Mouse (Mus musculus) heart, embryonic 16.5 days (tissue): ENCODE data around the gene Ptpn3. TPM values are rescaled to one million over a fixed set of nuclear protein-coding genes. Genes with fewer than 3 reads are reported as not detected.

ENCODE experiments used
- ATAC-seq: fragments of 200-750 bp; cut with Nextera tagmentation; replicated peaks from 2 replicates; pipeline ENCODE4 v1.8.0; 2017; ENCODE audit warnings: moderate number of reproducible peaks; ENCODE audit not compliant: insufficient read depth, low FRiP score; ENCODE audit errors: extremely low read depth
- H3K27ac ChIP-seq: fragments of 300-500 bp; sonication (generic); 2 replicates; pipeline ENCODE4 v1.5.1; 2014; ENCODE audit warnings: mild to moderate bottlenecking, low read length, control low read depth, moderate library complexity
- H3K27me3 ChIP-seq: fragments of 300-500 bp; sonication (generic); 2 replicates; pipeline ENCODE4 v1.6.1; 2014; ENCODE audit warnings: low read length, mixed read lengths; ENCODE audit not compliant: control insufficient read depth, insufficient read depth
- H3K36me3 ChIP-seq: fragments of 300-500 bp; sonication (generic); 2 replicates; pipeline ENCODE4 v1.6.1; 2014; ENCODE audit not compliant: control insufficient read depth, insufficient read depth
- H3K4me1 ChIP-seq: fragments of 300-500 bp; sonication (generic); 2 replicates; pipeline ENCODE4 v1.6.1; 2014; ENCODE audit warnings: low read length, mixed read lengths; ENCODE audit not compliant: control insufficient read depth, insufficient read depth
- H3K4me2 ChIP-seq: fragments of 300-500 bp; sonication (generic); 2 replicates; pipeline ENCODE4 v1.6.1; 2014; ENCODE audit warnings: low read depth, mild to moderate bottlenecking, control low read depth, low read length
- H3K4me3 ChIP-seq: fragments of 300-500 bp; sonication (generic); 2 replicates; pipeline ENCODE4 v1.5.1; 2014; ENCODE audit warnings: mild to moderate bottlenecking, control low read depth, low read length
- H3K9ac ChIP-seq: fragments of 300-500 bp; sonication (generic); 2 replicates; pipeline ENCODE4 v1.6.1; 2014; ENCODE audit warnings: low read length, control low read depth
- H3K9me3 ChIP-seq: fragments of 300-500 bp; sonication (generic); replicated peaks from 2 replicates; pipeline ENCODE4 v1.6.1; 2016; ENCODE audit warnings: low read length; ENCODE audit not compliant: control insufficient read depth
- WGBS: fragments of 180-500 bp; shearing (Covaris S2); extraction: QIAGEN DNeasy Blood & Tissue Kit; methylation state at CpG from one replicate; pipeline ENCODE4 v1.1.7; 2014; 5-methylcytosine and 5-hydroxymethylcytosine counted together
- polyA plus RNA-seq: library from polyadenylated mRNA; unstranded; fragments of >200 nt; fragmentation: Nextera tagmentation; extraction: Ambion mirVana; gene quantifications from 2 replicates; pipeline ENCODE4 v1.2.1, GENCODE M21; 2015

Gene Ptpn3
- polyA plus RNA-seq, 1 experiment from 2014 or later, result 2.3 TPM

DNA sequence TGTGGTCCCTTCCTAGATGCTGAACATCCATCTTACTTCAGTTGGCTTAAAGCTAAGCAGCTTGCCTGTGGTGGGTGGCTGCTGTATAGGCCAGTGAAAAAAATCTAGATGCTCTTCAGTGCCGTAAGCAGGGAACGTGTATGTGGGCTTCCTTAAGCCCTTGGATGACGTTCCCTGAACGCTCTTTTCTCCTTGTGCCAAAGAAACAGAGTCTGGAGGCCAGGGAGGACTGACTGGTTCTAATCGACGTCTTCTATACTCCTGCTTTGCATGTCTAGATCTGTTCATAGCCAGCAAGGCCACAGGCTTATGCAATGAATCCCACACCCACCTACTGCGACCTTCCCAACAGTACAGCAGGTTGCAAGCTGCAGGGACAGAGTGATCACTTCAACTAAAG lies 71.3 kb downstream of the Ptpn3 start:
- ATAC-seq, result no peak
- Histone ChIP-seq H3K4me1 (peaks cover 4% of the 10 kb centered on the region; the same call in 1 of the 2 replicates), H3K9ac (no peak overlapping the region), H3K4me3 (no peak overlapping the region), H3K27ac (no peak overlapping the region), H3K27me3 (no peaks in the 10 kb centered on the region), H3K36me3 (peaks cover under 1% of the 10 kb centered on the region; the same call in 1 of the 2 replicates), H3K4me2 (no peak overlapping the region), H3K9me3 (no peaks in the 10 kb centered on the region)
- 74% methylated on average over 7 of the region's 7 CpGs for WGBS

DNA sequence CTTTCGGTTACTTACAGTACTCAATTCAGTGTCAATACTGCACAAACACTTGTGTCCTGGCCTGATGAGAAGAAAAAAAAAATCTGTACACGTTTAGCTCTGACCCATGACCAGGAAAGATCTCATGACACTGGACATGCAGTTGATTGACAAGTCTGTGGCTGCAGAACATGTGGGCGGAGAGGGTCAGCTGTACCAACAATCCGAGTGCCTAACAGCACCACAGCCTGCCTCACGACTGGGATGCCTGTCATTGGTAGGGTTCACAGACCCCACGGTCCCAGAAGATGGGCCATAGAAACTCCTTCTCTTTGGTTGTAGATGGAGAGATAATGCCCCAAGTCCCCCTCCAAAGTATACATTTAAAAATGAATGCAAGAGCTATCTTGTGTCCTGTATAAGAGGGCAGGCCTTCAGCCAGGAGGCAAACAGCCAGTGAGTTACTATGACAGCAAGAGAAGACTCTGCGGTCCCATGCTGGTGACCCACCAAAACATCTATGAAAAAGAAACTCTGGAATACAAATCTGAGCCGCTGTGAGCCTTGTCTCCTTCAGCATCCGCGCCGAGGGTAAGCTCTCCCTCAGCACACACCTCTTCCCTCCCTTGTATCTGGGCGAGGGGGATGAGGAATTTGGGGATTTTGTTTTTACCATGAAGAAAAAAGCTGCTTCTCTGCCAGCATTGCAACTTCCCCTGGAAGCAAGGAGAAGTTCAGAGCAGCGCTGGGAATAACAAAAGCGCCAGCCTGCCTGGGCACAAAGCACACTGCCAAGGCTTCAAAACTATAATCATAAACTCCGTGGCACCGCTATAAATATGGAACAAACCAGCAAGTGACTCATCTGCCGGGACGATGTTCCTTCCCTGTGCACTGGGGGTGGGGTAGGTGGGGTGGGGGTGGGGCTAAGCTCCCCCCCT lies 72.8 kb downstream of the Ptpn3 start:
- peaks cover 4% of the 10 kb centered on the region; the same call in 1 of the 2 replicates for H3K36me3 ChIP-seq
- no peak overlapping the region for H3K4me3 ChIP-seq
- H3K4me2 ChIP-seq, result no peak overlapping the region
- WGBS, result 63% methylated on average over 18 of the region's 18 CpGs
- no peak overlapping the region for H3K9ac ChIP-seq
- H3K27ac ChIP-seq, result no peak overlapping the region
- ATAC-seq, result no peak
- 0 out of 2 replicates have a peak, but pooled peaks cover 2% of the 10 kb centered on the region for H3K4me1 ChIP-seq
- no peaks in the 10 kb centered on the region for H3K9me3 ChIP-seq
- no peaks in the 10 kb centered on the region for H3K27me3 ChIP-seq

DNA sequence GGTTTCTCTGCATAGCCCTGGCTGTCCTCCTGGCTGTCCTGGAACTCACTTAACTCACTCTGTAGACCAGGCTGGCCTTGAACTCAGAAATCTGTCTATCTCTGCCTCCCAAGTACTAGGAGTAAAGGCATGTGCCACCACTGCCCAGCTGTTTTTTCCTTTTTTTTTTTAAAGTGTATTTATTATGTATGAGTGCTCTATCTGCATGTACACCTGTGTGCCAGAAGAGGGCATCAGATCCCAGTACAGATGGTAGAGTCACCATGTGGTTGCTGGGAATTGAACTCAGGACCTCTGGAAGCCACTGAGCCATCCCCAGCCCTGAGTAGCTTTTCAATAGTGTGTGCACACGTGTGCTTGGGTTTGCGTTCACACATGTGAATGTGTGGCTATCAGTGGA lies 76.9 kb downstream of the Ptpn3 start:
- Histone ChIP-seq H3K9me3 (no peaks in the 10 kb centered on the region), H3K27ac (no peak overlapping the region), H3K36me3 (peaks cover 4% of the 10 kb centered on the region; the same call in 1 of the 2 replicates), H3K27me3 (no peaks in the 10 kb centered on the region), H3K4me1 (0 out of 2 replicates have a peak, but pooled peaks cover 2% of the 10 kb centered on the region), H3K4me3 (no peak overlapping the region), H3K9ac (no peak overlapping the region), H3K4me2 (no peak overlapping the region)
- ATAC-seq, result no peak
- WGBS, result 95% methylated on average over 2 of the region's 2 CpGs

DNA sequence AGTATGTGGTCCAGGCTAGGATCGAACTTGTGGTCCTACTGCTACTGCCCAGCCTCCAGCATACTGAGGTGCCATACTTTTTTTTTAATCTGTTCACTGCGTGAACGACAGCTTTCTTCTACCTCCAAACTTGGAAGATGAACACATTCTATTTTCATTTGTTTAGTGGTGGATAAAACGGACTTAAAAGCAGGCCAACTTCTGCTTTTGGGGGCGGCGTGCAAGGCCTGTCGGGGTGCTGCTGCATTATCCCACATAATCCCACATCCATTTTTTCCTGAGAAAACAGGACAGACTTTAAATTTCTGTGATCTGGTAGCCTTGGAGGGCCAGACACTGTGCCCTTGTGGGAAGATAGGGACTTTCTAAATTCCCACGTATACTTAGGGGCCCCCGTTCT lies 83.9 kb downstream of the Ptpn3 start:
- ATAC-seq, result no peak
- Histone ChIP-seq H3K4me2 (no peak overlapping the region), H3K9me3 (no peaks in the 10 kb centered on the region), H3K27me3 (no peaks in the 10 kb centered on the region), H3K4me1 (no peaks in the 10 kb centered on the region), H3K27ac (no peak overlapping the region), H3K9ac (no peak overlapping the region), H3K36me3 (no peaks in the 10 kb centered on the region), H3K4me3 (no peak overlapping the region)
- 86% methylated on average over 9 of the region's 9 CpGs for WGBS

DNA sequence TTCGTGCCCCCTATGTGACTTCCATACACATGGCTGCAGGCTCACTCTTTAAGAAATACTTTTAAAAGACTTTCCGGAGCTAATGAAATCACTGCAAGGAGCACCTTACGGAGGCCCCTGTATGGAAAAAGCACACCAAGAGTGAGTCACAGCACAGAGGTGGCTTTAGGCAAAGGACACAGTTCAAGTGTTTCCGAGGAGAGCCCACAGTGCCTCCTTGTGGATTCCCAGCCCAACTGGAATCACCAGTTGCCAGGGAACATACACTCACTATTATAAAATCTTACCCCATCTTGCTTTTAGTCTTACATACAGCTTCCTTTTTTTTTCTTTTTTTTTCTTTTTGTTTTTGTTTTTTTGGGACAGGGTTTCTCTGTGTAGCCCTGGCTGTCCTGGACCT lies 85.1 kb downstream of the Ptpn3 start:
- Histone ChIP-seq H3K4me1 (no peaks in the 10 kb centered on the region), H3K27ac (no peak overlapping the region), H3K4me3 (no peak overlapping the region), H3K9me3 (no peaks in the 10 kb centered on the region), H3K36me3 (no peaks in the 10 kb centered on the region), H3K4me2 (no peak overlapping the region), H3K9ac (no peak overlapping the region), H3K27me3 (no peaks in the 10 kb centered on the region)
- ATAC-seq, result no peak
- WGBS, result 94% methylated on average over 4 of the region's 4 CpGs

DNA sequence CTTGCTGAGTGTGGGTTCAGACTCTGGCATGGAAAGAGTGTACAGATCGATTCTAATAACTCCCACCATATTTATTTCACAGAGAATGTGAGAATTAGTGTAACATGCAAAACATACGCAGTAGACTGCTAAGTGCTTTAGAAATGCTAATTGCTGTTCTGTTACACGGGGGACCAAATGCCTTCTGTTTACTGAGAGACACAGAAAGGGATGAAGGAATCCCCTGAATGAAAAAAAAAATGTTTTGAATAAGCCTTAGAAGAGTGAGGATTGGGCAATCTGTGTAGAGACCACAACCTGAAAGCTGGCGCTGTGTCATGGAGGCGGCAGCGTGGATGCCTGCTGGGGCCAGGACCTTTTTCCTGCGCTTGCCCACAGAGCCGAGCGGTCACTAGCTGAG lies 86.8 kb downstream of the Ptpn3 start:
- no peaks in the 10 kb centered on the region for H3K27me3 ChIP-seq

DNA sequence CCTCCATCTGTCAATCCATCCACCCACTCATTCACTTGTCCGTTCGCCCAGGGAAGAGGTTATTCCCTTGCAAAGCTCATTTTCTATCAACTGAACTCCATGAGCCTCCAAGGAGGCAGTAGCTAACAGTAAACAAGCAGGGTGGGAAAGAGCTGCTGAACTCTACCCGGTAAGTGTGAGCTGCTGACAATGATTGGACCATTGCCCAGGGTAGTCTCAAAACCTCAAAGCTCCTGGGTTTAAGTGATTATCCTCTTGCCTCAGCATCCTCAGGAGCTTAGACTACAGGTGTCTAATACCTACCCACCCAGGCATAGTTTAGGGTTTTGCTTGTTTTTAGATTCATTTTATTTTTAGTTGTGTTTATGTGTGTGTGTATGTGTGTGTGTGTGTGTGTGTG lies 87.5 kb downstream of the Ptpn3 start:
- 51% methylated on average over 3 of the region's 3 CpGs for WGBS
- H3K36me3 ChIP-seq, result no peaks in the 10 kb centered on the region
- no peaks in the 10 kb centered on the region for H3K4me1 ChIP-seq
- no peak overlapping the region for H3K9ac ChIP-seq
- H3K27ac ChIP-seq, result no peak overlapping the region
- no peaks in the 10 kb centered on the region for H3K9me3 ChIP-seq
- no peak overlapping the region for H3K4me2 ChIP-seq
- H3K4me3 ChIP-seq, result no peak overlapping the region
- ATAC-seq, result no peak
- no peaks in the 10 kb centered on the region for H3K27me3 ChIP-seq

More for the DNA sequence above, 86.8 kb downstream of the Ptpn3 start:
- no peak for ATAC-seq
- no peaks in the 10 kb centered on the region for H3K36me3 ChIP-seq
- H3K9me3 ChIP-seq, result no peaks in the 10 kb centered on the region
- no peaks in the 10 kb centered on the region for H3K4me1 ChIP-seq
- WGBS, result 90% methylated on average over 9 of the region's 9 CpGs
- no peak overlapping the region for H3K27ac ChIP-seq
- no peak overlapping the region for H3K4me2 ChIP-seq
- no peak overlapping the region for H3K9ac ChIP-seq
- no peak overlapping the region for H3K4me3 ChIP-seq

DNA sequence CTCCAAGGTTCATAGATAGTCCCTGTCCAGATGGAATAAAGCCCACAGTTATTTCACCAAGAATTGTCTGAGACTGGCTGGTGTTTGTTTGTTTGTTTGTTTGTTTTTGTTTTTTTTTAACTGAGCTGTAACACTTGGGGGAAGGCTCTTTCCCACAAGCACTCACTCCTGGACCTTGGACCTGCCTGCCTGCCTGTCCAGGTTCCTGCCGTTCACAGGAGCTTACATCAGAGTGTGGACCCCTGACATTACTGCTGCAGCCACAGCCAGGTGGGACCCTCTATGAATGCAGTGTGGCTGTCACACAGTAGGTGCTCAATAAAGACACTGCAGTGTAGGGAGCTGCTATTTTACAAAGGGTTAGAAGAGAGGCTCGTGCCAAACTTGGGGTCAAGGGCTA lies 89.9 kb downstream of the Ptpn3 start:
- Histone ChIP-seq H3K4me1 (no peaks in the 10 kb centered on the region), H3K4me2 (no peak overlapping the region), H3K36me3 (no peaks in the 10 kb centered on the region), H3K4me3 (no peak overlapping the region), H3K9ac (no peak overlapping the region), H3K9me3 (no peaks in the 10 kb centered on the region), H3K27ac (no peak overlapping the region), H3K27me3 (no peaks in the 10 kb centered on the region)
- WGBS, result 70% methylated on average over 2 of the region's 2 CpGs
- ATAC-seq, result no peak

DNA sequence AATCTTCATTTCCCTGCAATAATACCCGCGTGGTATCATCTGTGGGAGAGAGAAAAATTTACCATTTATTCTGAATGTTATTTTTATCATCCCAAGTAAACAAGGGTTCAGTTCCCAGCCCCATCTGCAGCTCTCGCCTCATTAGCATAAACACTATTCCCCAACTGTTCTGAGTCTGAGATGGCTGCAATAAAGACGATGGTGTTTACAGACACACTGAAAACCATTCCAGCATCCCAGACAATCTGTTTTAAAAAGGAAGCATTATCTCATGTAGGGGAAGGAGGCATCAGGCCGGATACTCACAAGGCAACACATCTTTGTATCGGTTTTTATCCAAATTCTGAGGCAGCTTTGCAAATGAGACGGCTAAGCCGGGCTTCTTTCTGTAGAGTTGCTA lies 95.7 kb downstream of the Ptpn3 start:
- Histone ChIP-seq H3K4me3 (no peak overlapping the region), H3K4me2 (no peak overlapping the region), H3K36me3 (no peaks in the 10 kb centered on the region), H3K27ac (no peak overlapping the region), H3K4me1 (peaks cover 2% of the 10 kb centered on the region; the same call in 1 of the 2 replicates), H3K9me3 (no peaks in the 10 kb centered on the region), H3K27me3 (no peaks in the 10 kb centered on the region), H3K9ac (no peak overlapping the region)
- no peak for ATAC-seq
- 80% methylated on average over 8 of the region's 8 CpGs for WGBS
